Mouse (Mus musculus): ENCODE results near the gene Tm4sf19. TPM values are rescaled to one million over a fixed set of nuclear protein-coding genes. Genes with fewer than 3 reads are reported as not detected.
"Not testable (repeated sequence)": the region's sequence is repeated elsewhere in the genome, so short reads cannot be mapped to it uniquely, and the experiment has no call there.

Tm4sf19 gene
- polyA plus RNA-seq, 1 experiment from 2014 or later, result not detected

DNA sequence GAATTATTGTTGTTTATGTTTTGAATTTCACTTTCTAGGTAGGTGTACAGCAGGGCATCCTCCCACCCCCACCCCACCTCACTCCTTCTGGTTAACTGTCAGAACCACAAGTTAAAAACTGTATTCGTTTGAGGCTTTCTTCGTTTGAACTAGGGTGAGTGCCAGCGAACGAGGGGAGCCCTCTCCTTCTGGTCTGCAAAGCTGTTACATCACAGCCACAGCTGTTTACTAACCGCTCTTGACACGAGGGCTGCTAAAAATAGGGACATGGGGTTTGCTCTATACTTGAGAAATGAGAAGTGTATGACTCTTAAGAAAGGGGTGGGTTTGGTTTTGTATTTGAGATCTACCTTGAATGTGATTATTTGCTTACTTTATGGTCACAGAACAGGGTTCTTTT lies 33.8 kb downstream of the Tm4sf19 start:
- Histone ChIP-seq H3K27me3 (ENCODE audit: low read depth, poor library complexity, severe bottlenecking) (no peaks in the 10 kb centered on the region), H3K36me3 (no peaks in the 10 kb centered on the region), H3K27ac (no peak overlapping the region), H3K4me1 (peaks cover 32% of the 10 kb centered on the region), H3K9me3 (replicated peaks) (no peaks in the 10 kb centered on the region), H3K4me3 (no peak overlapping the region)
- DNase-seq (ENCODE audit: low spot score), result no peak
- 60% methylated on average over 6 of the region's 6 CpGs for WGBS

DNA sequence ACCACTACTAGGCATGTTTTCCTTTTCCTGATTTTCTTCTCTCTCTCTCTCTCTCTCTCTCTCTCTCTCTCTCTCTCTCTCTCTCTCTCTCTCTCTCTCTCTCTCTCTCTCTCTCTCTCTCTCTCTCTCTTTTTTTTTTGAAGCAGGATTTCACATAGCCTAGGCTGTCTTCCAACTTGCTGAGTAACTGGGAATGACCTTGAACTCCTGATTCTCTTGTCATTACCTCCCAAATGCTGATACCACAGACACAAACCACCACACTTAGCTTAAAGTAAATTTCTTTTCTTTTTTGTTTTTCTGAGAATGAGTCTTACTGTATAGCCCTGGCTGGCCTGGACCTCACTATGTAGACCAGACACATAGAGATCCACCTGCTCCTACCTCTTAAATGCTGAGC lies 34.4 kb downstream of the Tm4sf19 start:
- Histone ChIP-seq H3K9me3 (replicated peaks) (no peaks in the 10 kb centered on the region), H3K36me3 (peaks cover under 1% of the 10 kb centered on the region; the same call in 1 of the 2 replicates), H3K4me1 (peaks cover 31% of the 10 kb centered on the region), H3K27ac (no peak overlapping the region), H3K27me3 (ENCODE audit: low read depth, poor library complexity, severe bottlenecking) (no peaks in the 10 kb centered on the region), H3K4me3 (no peak overlapping the region)
- DNase-seq (ENCODE audit: low spot score), result no peak

DNA sequence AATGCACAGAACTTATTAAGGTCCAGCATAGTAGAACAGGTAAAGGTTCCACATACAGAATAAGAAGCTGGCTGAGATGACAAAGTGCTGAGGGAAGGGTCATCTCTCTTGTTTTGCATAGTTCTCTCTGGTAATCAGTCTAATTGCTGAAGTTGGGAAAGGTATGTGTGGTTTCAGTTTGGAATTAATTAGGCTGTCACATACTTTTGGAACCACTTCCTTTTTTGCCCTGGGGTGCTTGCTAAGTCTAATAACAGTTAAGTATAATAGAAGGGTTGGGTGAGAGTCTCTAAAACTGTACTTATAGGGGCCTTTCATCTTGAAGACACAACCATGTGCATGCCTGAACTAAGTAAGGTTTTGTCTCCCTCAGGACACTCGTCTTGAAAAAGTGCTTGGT lies 36.4 kb downstream of the Tm4sf19 start:
- H3K27ac ChIP-seq, result no peak overlapping the region
- 71% methylated on average over 1 of the region's 1 CpGs for WGBS
- peaks cover 19% of the 10 kb centered on the region for H3K4me1 ChIP-seq
- no peak for DNase-seq (ENCODE audit: low spot score)
- H3K9me3 ChIP-seq (replicated peaks), result no peaks in the 10 kb centered on the region
- peaks cover 15% of the 10 kb centered on the region; the same call in 1 of the 2 replicates for H3K36me3 ChIP-seq
- H3K4me3 ChIP-seq, result no peak overlapping the region
- no peaks in the 10 kb centered on the region for H3K27me3 ChIP-seq (ENCODE audit: low read depth, poor library complexity, severe bottlenecking)

DNA sequence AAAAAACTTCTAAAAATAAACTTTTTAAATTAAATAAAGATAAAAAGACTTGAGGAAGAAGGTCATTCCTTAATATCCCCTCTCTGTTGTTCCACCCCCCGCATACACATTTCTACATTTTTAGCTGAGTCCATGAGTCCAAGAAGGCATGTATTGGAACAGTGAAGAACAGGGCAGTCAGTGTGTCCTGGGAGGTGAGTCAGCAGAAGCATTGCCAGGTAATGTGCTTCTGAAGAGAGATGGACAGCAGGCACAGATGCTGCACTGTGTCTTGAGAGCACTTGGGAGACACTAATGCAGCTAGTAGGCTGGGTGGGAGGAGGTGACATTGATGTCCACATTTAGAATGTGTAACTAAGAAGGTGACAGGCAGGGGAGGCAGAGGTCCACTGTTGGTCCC lies 37.0 kb downstream of the Tm4sf19 start:
- Histone ChIP-seq H3K9me3 (replicated peaks) (no peaks in the 10 kb centered on the region), H3K4me1 (peaks cover 18% of the 10 kb centered on the region), H3K27ac (no peak overlapping the region), H3K4me3 (no peak overlapping the region), H3K27me3 (ENCODE audit: low read depth, poor library complexity, severe bottlenecking) (no peaks in the 10 kb centered on the region), H3K36me3 (peaks cover 19% of the 10 kb centered on the region; the same call in 1 of the 2 replicates)
- 95% methylated on average over 1 of the region's 1 CpGs for WGBS
- DNase-seq (ENCODE audit: low spot score), result no peak

DNA sequence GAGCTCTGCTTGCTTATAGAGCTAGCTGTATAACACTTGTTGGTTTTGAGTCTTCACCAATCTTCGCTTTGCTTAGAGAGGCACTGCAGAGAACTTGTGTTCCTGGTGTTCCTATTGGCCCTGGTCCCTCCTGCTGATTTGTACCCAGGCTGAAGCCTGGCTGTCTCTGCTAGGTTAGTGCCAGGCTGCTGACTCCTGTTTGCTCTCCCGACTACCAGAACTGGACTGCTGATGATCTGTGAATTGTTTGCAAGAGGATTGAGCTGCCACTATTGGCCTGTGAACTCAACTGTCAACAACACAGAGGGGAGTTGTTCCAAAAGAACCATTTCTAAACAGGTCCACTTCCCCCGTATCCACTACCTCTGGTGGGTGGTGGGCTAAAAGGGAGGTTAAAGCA lies 41.1 kb downstream of the Tm4sf19 start:
- peaks cover 18% of the 10 kb centered on the region for H3K4me1 ChIP-seq
- WGBS, result 93% methylated on average over 3 of the region's 3 CpGs
- no peaks in the 10 kb centered on the region for H3K9me3 ChIP-seq (replicated peaks)
- H3K27me3 ChIP-seq (ENCODE audit: low read depth, poor library complexity, severe bottlenecking), result no peaks in the 10 kb centered on the region
- H3K36me3 ChIP-seq, result peaks cover 22% of the 10 kb centered on the region; the same call in 1 of the 2 replicates
- no peak overlapping the region for H3K27ac ChIP-seq
- no peak for DNase-seq (ENCODE audit: low spot score)
- H3K4me3 ChIP-seq, result no peak overlapping the region

DNA sequence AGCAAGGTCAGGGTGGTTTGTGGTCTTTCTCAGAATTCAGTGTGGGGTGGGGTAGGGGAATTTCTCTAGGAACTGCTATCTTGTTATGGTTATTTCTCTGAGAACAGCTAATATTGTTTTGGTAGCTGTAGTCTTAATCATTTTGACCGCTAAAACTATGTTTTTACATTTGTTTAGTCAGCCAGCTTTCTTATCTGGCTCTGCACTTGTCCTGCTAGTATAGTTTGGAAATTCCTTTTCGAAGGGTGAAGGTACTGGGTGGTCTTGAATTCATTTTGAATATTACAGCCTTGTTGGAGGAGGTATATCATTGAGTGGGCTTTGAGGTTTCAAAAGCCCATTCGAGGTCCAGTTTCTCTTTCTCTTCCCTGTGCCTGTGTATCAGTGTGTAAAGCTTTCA lies 44.3 kb downstream of the Tm4sf19 start:
- H3K27me3 ChIP-seq (ENCODE audit: low read depth, poor library complexity, severe bottlenecking); H3K4me1 ChIP-seq; H3K27ac ChIP-seq; DNase-seq (ENCODE audit: low spot score); H3K4me3 ChIP-seq; H3K9me3 ChIP-seq (replicated peaks): not testable (repeated sequence)
- H3K36me3 ChIP-seq, result peaks cover 22% of the 10 kb centered on the region; the same call in 1 of the 2 replicates
- 89% methylated on average over 3 of the region's 3 CpGs for WGBS

DNA sequence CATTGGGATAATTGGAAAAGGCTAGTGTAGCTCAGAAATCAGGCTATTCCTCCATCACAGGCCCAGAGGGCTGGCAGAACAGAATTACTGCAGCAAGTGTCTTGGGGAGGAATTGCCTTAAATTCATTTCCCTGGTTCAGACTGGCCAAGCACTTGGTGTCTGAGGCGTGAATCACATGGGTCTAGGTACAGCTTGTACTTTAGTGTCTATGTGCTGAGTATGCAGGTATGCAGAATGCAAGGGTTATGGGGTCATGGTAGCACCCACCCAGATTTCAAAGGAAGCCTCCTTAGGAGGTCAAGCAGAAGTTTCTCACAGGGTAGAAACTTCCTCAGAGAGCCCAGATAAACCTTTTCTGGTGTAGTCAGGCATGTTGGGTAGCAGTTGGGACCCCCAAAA lies 45.3 kb downstream of the Tm4sf19 start:
- Histone ChIP-seq H3K4me1 (no peaks in the 10 kb centered on the region), H3K9me3 (replicated peaks) (no peaks in the 10 kb centered on the region), H3K4me3 (no peak overlapping the region), H3K36me3 (peaks cover 17% of the 10 kb centered on the region; the same call in 1 of the 2 replicates), H3K27ac (no peak overlapping the region), H3K27me3 (ENCODE audit: low read depth, poor library complexity, severe bottlenecking) (no peaks in the 10 kb centered on the region)
- WGBS, result 97% methylated on average over 1 of the region's 1 CpGs
- no peak for DNase-seq (ENCODE audit: low spot score)

DNA sequence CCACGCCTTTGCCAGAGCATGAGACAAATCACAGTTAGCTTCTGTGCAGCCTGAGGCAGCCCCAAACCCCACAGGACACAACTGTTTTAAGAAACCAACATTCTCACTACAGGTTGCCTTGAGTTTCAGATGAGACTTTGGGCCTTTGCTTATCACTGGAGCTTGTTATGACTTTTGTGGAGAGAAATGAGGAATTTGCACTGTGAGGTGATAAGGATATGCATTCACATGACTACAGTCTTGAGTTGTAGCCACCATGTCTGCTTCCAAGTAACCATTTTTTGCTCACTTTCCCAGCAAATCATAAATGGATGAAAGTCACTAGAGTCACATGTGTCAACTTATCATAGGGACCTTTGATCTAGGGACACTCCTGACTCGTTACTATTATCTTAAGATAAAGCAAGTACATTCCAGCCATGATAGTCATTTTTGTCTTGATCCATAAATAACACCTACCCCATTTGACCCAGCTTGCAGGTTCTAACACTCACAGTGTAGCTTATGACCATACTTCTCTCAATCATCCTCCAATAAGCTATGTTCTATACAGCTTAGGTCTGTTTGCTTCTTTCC lies 46.3 kb downstream of the Tm4sf19 start:
- no peaks in the 10 kb centered on the region for H3K4me1 ChIP-seq
- H3K9me3 ChIP-seq (replicated peaks), result no peaks in the 10 kb centered on the region
- H3K4me3 ChIP-seq, result no peak overlapping the region
- no peaks in the 10 kb centered on the region for H3K27me3 ChIP-seq (ENCODE audit: low read depth, poor library complexity, severe bottlenecking)
- peaks cover 9% of the 10 kb centered on the region; the same call in 1 of the 2 replicates for H3K36me3 ChIP-seq
- no peak overlapping the region for H3K27ac ChIP-seq
- 78% methylated on average over 2 of the region's 2 CpGs for WGBS
- DNase-seq (ENCODE audit: low spot score), result no peak

DNA sequence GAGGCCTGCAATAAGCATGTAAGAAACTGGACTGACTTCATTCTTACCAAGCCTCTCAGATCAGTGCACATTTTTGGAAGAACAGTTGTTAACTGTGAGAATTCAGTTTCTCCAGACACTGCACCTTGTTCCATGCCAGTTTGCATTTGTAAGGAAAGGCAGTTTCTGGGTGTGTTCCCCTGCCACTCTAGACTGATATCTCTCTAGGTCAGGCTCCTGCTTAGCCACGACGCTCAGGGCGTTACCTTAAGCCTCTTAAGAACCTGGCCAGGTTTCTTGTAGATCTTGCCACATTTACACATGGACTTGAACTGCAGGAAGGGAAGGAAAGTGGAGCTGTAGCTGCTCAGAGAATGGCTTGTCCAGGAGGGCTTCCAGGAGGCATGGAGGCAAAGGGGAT lies 49.4 kb downstream of the Tm4sf19 start:
- Histone ChIP-seq H3K27ac (no peak overlapping the region), H3K9me3 (replicated peaks) (no peaks in the 10 kb centered on the region), H3K4me3 (no peak overlapping the region), H3K36me3 (peaks cover 14% of the 10 kb centered on the region), H3K27me3 (ENCODE audit: low read depth, poor library complexity, severe bottlenecking) (no peaks in the 10 kb centered on the region), H3K4me1 (peaks cover 8% of the 10 kb centered on the region)
- DNase-seq (ENCODE audit: low spot score), result no peak
- 81% methylated on average over 3 of the region's 3 CpGs for WGBS

DNA sequence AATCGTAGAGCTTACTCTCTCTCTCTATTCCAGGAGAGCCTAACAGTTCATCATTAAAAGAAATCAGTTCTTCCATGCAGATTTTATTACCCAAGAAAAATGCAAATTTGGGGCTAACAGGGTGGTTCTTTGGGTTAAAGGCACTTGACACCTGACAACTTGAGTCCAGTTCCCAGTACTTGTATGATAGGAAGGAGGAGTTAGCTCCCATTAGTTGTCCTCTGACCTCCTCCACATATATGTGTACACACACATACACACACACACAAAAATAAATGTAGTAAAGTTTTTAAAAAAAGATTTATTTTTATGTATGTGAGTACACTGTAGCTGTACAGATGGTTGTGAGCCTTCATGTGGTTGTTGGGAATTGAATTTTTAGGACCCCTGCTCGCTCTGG lies 49.8 kb downstream of the Tm4sf19 start:
- Histone ChIP-seq H3K9me3 (replicated peaks) (no peaks in the 10 kb centered on the region), H3K27ac (no peak overlapping the region), H3K36me3 (peaks cover 14% of the 10 kb centered on the region), H3K4me1 (peaks cover 13% of the 10 kb centered on the region), H3K4me3 (no peak overlapping the region), H3K27me3 (ENCODE audit: low read depth, poor library complexity, severe bottlenecking) (no peaks in the 10 kb centered on the region)
- 90% methylated on average over 2 of the region's 2 CpGs for WGBS
- no peak for DNase-seq (ENCODE audit: low spot score)

DNA sequence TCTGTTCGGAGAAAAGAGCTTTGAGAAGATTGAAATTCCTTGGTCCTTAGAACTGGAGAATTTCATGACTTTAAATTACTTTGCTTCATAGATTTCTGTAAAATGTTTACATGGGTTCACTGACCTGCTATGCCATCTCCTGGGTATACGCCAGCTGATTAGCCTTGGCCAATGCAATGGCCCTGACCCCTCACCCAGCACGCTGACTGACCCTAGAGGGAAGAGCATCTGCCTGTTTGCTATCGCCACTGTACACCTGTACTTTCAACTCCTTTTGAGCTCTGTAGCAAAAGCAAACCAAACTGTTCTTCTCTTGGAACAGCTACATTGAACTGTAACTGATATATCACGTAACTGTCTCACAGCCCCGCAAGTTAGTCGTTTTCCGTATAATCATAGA lies 52.8 kb downstream of the Tm4sf19 start:
- H3K27me3 ChIP-seq (ENCODE audit: low read depth, poor library complexity, severe bottlenecking), result no peaks in the 10 kb centered on the region
- peaks cover 16% of the 10 kb centered on the region for H3K4me1 ChIP-seq
- H3K9me3 ChIP-seq (replicated peaks), result no peaks in the 10 kb centered on the region
- peaks cover 28% of the 10 kb centered on the region for H3K36me3 ChIP-seq
- 97% methylated on average over 8 of the region's 8 CpGs for WGBS
- H3K4me3 ChIP-seq, result no peak overlapping the region
- no peak for DNase-seq (ENCODE audit: low spot score)
- no peak overlapping the region for H3K27ac ChIP-seq

DNA sequence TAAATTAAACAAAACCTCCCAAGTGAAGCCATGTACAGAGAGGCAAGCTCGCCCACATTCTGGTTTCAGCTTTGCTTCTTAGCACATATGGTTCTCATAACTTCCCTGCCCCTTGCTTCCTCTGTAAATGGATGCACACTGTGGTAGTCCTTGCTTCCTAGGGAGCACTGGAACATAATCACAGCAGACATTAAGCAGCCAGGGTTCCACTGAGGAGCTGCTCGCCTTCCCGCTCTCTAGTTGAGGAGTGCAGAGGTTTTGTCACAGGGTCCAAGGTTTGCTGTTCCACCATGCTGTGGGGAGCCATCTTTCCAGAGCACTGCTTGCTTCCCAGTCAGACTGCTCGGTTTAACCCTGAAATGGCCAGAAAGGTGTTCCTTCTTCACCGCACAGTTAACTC lies 54.3 kb downstream of the Tm4sf19 start:
- Histone ChIP-seq H3K4me3 (peak overlapping the region; percentile 19; the same call in 1 of the 2 replicates), H3K36me3 (peaks cover 35% of the 10 kb centered on the region), H3K27me3 (ENCODE audit: low read depth, poor library complexity, severe bottlenecking) (no peaks in the 10 kb centered on the region), H3K27ac (peak overlapping the region; percentile 87), H3K9me3 (replicated peaks) (no peaks in the 10 kb centered on the region), H3K4me1 (peaks cover 16% of the 10 kb centered on the region)
- DNase-seq (ENCODE audit: low spot score), result peak; percentile 60
- WGBS, result 53% methylated on average over 5 of the region's 5 CpGs

DNA sequence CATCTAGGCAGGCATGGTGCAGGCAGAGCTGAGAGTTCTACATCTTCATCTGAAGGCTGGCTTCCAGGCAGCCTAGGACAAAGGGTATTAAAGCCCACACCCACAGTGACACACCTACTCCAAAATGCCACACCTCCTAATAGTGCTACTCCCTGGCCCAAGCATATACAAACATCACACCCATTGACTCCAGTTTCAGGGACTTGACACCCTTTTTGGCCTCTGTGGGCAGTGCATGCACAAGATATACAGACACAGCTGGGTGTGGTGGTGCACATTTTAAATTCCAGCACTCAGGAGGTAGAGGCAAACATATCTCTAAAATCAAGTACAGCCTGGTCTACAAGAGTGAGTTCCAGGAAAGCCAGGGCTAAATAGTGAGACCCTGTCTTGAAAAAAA lies 55.8 kb downstream of the Tm4sf19 start:
- DNase-seq (ENCODE audit: low spot score), result no peak

DNA sequence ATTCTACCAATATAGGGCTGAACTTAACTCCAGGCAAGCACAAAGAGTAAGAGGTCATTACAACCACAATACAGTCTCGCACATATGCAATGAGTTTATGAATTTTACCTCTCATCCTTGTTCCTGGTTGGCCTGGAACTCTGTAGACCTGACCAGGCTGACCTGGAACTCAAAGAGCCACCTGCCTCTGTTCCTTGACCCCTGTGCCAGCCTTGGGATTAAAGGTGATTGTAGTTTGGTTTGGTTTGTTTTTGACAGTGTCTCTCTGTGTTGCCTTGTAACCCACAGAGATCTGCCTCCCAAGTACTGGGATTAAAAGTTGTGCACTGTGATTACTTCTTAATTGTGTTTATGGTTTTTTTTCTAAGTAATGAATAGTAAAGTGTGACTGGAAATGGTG lies 56.5 kb downstream of the Tm4sf19 start:
- Histone ChIP-seq H3K36me3 (peaks cover 36% of the 10 kb centered on the region), H3K27me3 (ENCODE audit: low read depth, poor library complexity, severe bottlenecking) (no peaks in the 10 kb centered on the region), H3K4me3 (no peak overlapping the region), H3K9me3 (replicated peaks) (no peaks in the 10 kb centered on the region), H3K4me1 (peaks cover 16% of the 10 kb centered on the region), H3K27ac (no peak overlapping the region)
- 94% methylated on average over 1 of the region's 1 CpGs for WGBS
- no peak for DNase-seq (ENCODE audit: low spot score)

More for the DNA sequence above, 55.8 kb downstream of the Tm4sf19 start:
- no peak overlapping the region for H3K27ac ChIP-seq
- no peak overlapping the region for H3K4me3 ChIP-seq
- peaks cover 16% of the 10 kb centered on the region for H3K4me1 ChIP-seq
- peaks cover 38% of the 10 kb centered on the region for H3K36me3 ChIP-seq
- H3K27me3 ChIP-seq (ENCODE audit: low read depth, poor library complexity, severe bottlenecking), result no peaks in the 10 kb centered on the region
- no peaks in the 10 kb centered on the region for H3K9me3 ChIP-seq (replicated peaks)

Data from limb, embryonic 10.5 days (tissue).